Mouse (Mus musculus) frontal cortex, postnatal 10 days (tissue): Measurements from ENCODE around the gene Syk.
A peak's percentile ranks its signal among the peaks of the same experiment; 100 is the strongest.

Experiments used
- DNase-seq, 2 experiments: peaks; one replicate each; pipeline ENCODE4 v3.0.0; 2022; ENCODE audit warnings: low spot score in 2 of 2, mixed read lengths in 1 of 2

Gene Syk

DNA sequence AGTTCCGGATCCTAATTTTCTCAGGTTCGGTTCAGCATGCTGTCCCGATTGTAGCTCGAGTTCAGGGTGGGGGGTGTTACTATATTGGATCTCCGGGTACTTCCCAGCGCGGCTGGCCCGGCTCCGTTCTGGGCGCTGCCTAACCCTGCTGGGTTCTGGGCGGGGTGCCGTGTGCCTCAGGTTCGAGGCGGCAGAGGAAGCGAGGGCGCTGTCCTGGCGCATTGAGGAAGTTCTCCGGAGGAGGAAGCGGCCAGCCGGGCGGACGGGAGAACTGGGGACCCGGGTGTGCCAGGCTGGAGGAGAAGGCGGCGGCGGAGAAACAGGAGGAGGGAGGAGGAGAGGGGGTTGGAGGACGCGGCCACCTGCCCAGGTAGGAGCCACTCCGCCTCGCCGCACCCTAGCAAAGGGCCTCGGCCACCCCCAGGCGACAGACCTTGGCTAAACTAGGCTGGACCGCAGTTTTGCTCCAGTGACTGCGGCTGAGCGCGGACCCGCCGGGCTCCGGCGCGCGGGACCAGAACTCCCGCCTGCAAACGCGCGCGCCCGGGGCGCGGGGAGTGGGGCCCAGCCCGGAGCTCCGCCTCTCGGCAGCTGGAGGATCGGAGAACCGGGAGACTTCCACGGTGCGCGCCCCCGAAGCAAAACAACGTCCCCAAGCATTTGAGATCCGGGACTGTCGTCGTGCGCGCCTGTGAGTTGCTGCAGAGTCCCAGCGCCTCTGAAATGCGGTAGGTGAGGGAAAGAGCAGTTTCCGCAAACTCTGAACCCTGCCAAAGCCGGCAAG is at the start of gene Syk:
Gene Syk, plus strand, starts transcription at position 296 of the 784 bp plus-strand sequence.
- peak in 1 of 2 experiments; percentile 55 for DNase-seq

DNA sequence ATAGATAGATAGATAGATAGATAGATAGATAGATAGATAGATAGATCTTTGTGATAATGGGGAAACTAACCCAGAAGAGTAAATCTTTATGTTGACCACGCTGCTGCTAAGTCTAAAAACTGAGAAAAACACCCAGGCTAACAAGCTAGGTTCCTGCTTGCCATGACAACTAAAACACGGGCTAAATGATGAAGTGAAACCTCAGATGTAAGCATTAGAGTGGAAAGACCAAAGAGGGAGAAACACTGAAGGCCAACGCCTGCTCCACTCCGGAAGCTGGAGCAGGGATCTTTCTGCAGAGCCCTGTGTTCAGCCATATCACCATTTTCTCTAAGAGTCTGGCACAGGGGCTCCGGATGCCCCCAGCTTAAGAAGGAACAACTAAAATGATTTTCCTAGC is 49.3 kb upstream of the Syk start:
- no peak for DNase-seq

DNA sequence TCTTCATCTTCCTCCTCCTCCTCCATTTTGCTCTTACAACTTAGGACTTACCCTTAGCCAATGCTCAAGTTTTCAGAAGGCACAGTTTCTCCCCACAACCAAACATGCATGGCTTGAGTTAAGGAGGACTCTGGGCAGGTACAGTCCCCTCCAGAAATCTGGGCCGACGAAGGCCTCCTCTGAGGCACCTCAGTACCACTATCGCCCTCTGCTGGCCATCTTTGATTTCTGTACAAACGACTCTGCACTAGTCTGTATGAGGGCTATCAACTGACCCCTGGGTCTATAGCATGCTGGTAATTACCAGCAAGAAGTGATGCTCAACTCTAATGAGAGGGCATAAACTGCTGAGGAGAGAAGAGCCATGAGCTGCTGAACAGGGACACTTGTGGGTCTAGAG is 47.4 kb upstream of the Syk start:
- peak in 1 of 2 experiments; percentile 52 for DNase-seq

DNA sequence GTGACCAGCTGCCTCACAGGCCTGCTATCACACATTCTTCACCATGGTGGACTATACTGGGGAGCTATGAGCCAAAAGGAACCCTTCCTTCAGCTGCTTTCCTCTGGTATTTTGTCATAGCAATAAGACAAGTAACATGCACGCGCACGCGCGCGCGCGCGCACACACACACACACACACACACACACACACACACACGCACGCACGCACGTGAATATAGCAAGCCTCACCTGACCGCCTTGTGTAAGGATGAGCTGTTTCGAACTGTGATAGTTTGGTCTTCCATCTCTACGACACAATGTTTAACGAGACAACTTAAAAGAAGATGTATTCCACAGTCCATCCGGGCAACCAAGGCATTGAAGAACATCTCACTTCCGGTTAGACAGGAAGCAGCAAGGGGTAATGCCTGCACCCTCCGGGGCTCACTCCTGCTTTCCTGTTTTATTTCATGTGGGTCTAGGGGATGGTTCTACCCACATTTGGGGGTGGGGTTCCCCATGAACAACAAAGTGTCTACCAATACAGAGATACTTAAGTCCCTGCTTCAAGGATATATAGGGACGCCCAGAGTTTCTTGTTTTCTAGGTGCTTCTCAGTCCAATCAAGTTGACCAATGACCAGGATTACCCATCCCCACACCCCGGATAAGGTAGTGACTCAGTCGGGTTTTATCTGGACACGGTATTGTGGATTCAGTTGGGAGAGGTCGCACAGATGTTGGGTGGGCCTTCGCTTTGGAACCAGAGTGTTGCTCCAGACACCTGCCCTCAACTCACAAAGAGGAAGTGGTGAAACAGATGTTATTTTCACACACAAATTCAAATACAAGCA is 45.0 kb upstream of the Syk start:
- no peak for DNase-seq

DNA sequence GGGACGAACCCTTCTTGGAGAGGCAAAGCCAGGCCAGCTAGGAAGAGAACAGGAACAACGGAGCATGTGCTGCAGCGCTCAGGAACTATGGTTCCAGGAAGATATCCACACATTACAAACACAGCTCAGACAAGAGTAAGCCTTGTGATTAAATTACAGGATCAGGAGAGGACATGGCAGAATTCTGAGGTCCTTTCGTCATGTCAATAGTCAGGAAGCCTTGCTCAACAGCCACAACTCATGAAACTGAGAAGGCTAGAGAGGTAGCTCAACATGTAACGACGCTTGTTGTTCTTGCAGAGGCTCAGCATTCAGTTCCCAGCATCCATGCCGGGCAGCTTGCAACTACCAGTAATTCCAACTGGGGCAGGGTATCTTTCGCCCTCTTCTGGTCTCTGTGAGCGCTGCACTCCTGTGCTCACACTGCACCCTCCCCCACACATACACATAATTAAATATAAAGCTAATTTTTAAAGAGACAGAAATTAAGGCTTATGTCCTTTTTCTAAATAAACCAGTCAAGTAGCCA is 44.3 kb upstream of the Syk start:
- no peak for DNase-seq

DNA sequence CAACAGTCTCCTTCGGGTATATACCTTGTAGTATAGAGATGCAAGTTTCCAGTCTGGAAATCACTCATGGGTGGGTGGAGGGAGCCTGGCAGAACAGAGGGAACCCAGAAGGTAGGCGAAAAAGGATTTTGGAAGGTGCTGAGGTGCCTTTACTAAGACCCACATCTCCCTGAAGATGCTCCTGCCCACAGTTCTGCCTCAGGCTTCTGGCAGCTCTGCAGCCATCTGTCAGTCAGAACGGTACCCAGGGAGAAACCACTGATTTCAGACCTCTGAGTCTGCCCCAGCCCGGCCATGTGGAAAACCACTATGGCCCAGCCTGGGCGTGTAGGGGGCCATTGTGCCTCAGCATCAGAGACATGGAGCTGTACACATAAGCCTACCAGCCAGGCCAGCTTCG is 43.5 kb upstream of the Syk start:
- DNase-seq = no peak

DNA sequence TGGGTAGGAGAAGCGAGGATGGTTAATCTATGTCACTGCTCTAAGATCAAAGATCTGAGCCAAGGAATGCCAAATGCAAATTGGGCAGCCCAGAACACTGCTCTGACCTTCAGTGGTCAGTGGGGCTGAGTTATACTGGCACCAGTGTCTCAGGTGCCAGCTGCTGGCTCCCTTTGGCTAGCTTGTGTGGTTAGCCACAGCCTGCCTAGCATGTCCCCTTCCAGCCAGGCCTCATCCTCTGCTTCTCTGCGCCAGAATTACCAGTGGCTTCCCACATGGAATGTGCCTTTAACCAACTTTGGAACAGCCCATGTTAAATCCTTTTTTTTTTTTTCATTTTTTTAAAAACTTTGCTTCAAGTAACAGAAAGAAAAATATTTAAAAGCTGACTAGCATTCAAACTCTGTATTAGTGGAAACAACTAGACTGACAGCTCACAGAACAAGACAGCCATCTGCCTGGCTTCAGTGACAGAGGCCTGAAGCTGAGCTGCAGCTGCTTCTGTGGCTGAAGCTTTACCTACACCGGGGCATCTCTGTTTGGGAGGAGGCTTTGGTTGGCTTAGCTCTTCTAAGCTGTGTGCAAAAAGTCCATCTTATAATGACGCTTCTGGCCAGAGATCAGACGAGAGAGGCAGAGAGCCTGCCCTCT is 41.5 kb upstream of the Syk start:
- DNase-seq = no peak

DNA sequence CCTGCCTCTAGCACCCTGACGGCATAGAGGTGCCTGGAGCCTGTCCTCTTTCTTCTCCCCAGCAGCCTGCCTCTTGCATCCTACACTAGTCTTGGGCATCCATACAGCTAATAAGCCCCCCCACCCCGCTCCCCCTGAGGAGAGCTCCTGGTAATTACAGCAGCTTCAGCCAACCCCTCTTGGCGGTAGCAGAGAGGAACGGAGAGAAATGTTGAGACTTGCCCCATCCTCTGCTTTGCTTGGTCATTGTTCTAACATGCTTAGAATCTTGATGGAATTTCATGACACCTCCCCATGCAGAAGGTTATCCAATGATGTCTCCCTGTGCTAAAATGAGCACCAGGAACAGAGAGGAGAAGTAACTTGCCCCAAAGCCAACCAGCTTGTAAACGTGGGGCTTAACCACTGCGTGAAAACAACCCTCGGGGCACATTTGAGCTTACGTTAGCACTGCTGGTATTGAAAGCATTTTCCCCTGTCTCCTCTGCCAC is 40.9 kb upstream of the Syk start:
- no peak for DNase-seq

DNA sequence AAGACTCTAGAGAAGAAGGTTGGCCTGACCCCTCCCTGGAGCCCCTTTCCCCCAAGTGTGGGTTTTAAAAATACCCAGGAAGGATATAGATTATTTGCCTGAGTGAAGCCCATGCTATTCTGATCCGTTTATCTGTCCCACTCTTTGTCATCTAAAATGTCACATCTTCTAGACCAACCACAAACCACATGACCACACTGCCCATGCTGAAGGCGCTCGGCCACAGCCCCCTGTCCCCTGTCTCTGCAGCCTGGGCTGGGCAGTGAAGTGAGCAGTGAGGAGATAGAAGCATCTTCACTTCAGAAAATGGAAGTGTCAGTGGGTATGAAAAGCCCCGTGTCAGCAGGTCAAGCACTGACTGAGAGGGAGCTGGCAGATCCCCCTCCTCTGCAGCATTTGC is 40.3 kb upstream of the Syk start:
- no peak for DNase-seq

DNA sequence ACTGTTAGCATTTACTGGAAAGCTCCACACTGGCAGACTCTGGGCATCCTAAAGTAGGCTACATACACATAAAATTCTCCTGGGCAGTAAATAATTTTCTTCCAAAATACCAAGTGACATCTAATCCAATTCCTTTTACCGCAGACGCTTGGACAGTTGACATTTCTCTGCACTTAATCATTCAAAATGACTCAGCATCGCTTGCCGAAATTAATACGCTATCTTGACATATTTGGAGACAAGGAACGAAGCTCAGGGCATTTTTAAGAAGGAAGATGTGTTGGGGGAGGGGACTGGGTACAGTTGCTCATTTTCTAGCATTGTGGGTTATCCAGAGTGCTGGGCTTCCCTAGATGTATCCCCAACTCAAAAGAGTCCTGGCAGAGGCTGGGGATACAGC is 36.7 kb upstream of the Syk start:
- DNase-seq = no peak

DNA sequence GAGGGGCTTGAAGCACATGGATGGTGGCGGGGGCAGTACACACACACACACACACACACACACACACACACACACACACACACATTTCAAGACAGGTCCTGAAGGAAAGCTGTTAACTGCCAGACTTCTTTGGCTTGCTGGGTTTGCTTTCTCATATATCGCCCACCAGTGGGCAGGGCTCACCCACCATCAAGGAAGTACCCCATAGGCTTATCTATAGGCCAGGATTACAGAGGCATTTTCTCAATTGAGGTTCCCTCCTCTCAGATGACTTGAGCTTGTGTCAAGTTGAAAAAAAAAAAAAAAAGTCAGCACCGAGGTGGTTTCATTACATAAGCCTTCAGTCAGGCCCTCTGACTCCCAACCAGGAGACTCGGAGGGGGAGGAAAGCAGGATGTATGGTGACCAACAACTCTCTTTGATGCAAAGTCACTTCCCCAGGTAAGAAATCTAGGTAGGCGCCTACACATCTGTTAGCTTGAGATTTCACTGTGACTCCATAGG is 32.2 kb upstream of the Syk start:
- no peak for DNase-seq

DNA sequence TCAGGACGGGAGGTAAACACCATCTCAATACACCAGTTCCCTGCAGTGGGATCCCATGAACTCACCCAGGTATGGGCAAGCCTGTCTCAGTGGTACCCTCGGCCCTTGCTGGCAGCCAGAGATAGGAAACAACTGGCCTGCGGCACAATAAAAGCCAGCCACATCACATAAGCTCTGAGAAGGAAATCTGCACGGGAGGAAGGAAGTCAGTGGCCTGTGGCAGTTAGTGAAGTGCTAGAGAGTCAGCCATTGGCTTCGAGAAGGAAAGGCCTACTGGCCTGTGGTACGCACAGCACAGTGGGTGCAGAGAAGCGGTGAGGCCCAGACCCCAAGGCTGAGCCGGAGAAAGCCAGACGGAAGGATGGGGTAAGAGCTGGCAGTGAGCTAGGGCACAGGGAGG is 31.7 kb upstream of the Syk start:
- no peak for DNase-seq

DNA sequence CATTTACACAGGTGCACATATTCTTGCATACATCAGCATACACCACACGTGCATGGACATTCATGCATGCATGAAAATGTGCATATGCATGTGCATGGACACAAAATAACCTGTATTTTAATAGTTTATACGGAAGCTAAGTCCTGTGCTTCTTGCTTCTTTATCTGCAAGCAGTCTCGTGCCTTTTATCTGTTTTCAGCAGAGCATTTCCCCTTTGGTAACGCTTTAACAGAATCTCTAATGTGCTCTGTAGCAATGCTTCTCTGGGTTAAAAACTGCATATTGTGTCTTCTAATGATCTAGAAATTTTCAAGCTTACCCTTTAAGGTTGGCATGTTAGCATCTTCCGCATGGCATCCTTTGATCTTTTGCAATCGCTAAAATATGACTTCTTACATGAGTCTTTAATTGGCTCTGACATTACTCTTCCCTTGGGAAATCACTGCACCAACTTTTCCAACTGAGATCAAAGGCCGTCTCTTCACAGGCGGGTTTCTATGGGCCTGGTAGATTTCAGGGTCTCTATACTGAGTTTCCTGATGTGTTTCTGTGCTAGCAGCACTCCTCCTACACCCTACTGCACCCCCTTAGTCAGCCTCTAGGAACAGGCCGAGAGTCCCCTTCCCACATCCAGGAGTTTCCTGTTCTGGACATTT is 30.0 kb upstream of the Syk start:
- no peak for DNase-seq

DNA sequence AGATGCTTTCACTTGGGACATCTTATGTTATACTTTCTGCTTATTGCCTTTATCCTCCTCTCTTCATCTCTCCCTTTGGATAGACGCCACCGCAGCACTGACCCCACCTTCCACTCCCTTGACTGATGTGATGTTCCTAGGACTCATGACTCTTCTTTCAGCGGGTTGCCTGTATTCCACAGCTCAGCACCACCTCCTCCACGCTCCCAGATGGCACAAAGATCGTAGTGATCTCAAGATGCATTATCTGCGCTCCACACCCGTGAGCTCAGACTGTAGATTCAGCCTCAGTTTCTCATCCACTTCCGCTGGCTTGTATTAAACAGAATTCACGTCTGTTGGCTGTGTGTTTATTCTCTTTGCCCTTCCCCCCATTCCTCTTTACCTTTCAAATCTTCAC is 28.3 kb upstream of the Syk start:
- DNase-seq = no peak

DNA sequence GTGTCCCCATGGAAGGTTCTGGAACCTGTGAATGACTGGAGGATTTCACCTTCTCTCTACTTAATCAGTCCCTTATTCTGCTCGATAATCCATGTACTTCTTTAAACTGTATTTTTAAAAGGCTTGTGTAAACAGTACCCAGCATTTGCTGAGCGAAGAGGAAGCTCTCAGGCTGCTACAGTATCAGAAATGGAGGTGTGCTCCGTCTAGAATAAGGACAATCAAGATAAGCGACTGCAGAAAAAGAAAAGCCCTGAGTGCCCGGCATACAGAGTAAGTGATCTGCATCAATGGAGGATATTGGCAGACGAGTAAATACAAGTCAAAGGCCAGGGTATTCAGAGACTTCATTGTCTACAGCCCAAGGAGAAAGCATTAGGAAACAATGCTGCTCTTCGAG is 25.6 kb upstream of the Syk start:
- DNase-seq = no peak

DNA sequence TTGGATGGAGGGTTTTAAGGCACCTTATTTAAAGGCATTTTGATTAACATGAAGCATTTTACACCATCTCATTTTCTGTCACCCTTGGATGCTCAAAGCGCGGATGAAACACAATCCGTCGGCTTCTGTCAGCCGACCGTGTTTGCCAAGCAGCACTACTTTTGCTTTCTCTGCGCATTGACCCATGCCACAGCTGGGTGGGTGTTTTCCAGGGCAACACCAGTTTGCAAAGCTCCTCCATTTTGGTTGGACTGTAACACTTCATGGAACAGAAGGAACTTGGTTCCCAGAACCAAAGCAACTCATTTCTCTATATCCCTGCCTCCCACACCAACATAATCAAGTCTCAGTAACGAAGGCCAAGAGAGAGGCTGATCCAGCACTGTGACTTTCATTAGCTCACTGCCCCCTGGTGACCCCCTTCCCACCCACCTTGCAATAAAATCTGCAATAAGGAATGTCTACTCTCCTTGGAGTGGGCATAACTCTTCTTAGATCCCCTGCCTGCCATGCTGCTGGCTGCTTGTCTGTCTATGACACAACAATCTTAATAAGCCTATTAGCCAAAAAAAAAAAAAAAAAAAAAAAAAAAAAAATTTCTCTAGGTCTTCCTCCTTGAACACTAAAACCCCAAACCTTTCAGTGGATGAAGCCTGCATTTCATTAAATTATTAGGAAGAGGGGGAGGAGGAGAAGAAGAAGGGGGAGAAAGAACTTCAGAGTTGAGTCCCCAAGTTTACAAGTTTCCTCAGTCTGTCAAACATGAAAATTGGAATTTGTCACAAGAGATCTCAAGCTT is 21.4 kb upstream of the Syk start:
- DNase-seq = no peak

DNA sequence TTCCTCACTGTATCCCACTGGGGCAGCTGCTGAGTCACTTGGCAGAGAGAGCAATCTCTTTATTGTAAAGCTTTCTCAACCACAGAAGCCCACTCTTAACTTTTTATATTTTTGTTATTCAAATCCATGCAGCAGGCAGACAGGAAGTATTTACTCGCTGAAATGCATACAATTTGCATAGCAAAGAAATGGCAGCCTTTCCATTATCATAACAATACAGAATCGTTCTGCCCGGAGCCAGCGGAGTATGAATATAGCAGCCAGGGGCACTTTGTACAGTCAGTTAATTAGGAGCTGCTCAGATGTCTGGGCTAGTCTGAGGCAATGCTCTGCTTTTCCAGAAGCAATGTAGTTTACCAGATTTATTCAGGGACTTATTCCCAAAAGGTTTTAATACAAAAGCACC is 20.8 kb upstream of the Syk start:
- DNase-seq = no peak

DNA sequence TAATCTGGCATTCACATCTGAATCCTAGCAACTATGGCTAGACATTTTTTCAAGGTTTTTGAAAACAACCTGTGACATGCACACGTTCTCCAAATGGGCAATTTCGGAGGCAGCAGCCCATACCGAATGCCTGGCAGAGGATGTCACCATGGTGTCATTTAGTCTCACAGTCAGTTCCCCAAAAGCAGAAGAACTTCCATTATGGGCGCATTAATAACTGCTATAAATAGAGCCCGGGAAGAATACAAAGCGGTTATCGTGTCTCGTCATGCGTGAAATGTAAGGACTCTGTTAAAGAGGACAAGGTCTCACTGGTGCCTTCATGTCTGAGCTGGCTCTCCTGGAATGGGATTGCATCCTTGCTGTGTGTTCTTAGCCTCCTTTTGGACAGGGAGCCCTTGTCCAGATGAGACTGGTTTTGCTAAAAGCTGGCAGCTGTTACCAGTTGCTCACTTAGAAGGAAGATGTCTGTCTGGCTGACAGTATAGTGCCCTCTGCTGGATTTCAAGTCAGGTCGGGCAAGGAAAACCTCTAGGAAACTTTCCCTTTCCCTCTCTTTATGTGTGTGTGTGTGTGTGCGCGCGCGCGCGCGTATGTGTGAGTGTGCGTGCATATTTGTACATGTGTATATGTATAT is 17.8 kb upstream of the Syk start:
- no peak for DNase-seq

DNA sequence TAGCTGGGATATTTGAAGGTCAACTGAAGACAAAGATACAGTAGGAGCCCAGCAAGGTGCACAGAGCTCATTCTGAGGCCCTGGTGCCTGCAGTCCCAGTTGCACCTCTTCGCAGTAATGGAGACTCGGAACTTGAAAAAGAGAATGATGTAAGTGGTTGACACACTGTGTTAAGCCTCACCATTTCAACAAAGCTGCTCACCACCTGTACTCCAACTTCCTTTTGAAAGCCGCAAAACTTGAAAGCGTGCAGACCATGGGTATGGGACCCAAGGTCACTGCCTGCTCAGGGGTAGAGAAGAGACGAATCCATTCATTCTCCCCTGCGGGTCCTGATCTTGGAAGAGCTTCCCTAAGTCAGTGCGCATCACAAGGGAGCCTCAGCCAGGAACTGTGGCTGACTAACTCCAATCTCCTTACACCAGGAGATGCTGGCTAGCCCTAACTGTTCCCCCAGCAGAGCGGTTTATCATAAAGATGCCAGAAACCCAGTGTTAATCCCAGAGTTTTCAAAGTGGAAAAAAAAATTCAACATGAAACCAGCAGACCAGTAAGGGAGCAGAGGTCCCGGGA is 16.7 kb upstream of the Syk start:
- DNase-seq = no peak

DNA sequence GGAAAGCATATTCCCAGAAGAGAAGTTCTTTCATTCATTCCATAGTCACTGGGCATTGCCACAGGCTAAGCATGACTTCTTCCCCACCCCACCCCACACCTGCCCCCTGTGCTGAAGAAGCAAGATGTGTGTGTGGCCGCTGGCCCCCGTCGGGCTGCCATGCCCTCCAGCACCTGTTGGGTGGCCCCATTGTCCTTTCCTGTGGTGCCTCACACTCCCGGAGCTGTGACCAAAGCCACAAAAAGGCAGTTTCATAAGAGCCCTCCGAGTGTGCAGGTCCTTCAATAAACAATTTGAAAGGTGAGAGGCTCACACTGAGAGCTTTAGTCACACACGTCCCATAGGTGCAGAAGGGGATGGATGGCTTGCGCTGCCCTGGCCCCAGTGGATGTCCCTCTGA is 16.2 kb upstream of the Syk start:
- DNase-seq = no peak
